20 mouse cellular contexts compared by ENCODE assay signal in genomic region chr16:28882687-28883428, GRCm38 (mm10). TPM values are rescaled to one million over a fixed set of nuclear protein-coding genes. Genes with fewer than 3 reads are reported as not detected.
DNase-seq lines count a peak whose midpoint lies in the region; ATAC-seq and TF ChIP-seq lines count a peak whose summit lies in the region.
"Had no signal": no experiment of that assay in that cellular context is flagged by ENCODE, and none has a peak within 500 bp of the region (broad histone marks: within the 10 kb centered on the region; RNA-seq: fewer than 3 reads in every experiment).

No protein-coding gene starts in this region.

- no peaks in the 10 kb centered on the region for H3K36me3 ChIP-seq in heart, embryonic 13.5 days
- H3K36me3 ChIP-seq in lung, embryonic 15.5 days = no peaks in the 10 kb centered on the region
- no peaks in the 10 kb centered on the region for H3K36me3 ChIP-seq in stomach, postnatal 0 days (ENCODE audit: control insufficient read depth, insufficient read depth, low read length)
- no peaks in the 10 kb centered on the region for H3K36me3 ChIP-seq in hindbrain, embryonic 16.5 days (ENCODE audit: control insufficient read depth, insufficient read depth, low read length)
- H3K36me3 ChIP-seq: embryonic facial prominence, embryonic 15.5 days; forebrain, embryonic 15.5 days; hindbrain, embryonic 10.5 days; limb, embryonic 10.5 days; midbrain, embryonic 13.5 days had no signal

- no peaks in the 10 kb centered on the region for H3K9me3 ChIP-seq in heart, embryonic 13.5 days
- H3K9me3 ChIP-seq in lung, embryonic 15.5 days = no peaks in the 10 kb centered on the region
- no peaks in the 10 kb centered on the region for H3K9me3 ChIP-seq in stomach, postnatal 0 days (ENCODE audit: control insufficient read depth, low read length)
- no peaks in the 10 kb centered on the region for H3K9me3 ChIP-seq in hindbrain, embryonic 16.5 days (ENCODE audit: control insufficient read depth, low read length)
- H3K9me3 ChIP-seq: embryonic facial prominence, embryonic 15.5 days; forebrain, embryonic 15.5 days; hindbrain, embryonic 10.5 days; limb, embryonic 10.5 days; midbrain, embryonic 13.5 days had no signal

- 27% methylated on average over 21 of the region's 21 CpGs for WGBS in heart, embryonic 13.5 days
- WGBS in lung, embryonic 15.5 days = 16% methylated on average over 21 of the region's 21 CpGs
- 21% methylated on average over 21 of the region's 21 CpGs for WGBS in stomach, postnatal 0 days
- 78% methylated on average over 21 of the region's 21 CpGs for WGBS in hindbrain, embryonic 16.5 days

- TF ChIP-seq CTCF in stomach, postnatal 0 days (IDR thresholded peaks at IDR 0.05; ENCODE audit: low read depth) = no peak

- H3K4me2 ChIP-seq in heart, embryonic 13.5 days = peak overlapping the region; percentile 50
- peak overlapping the region; percentile 18 for H3K4me2 ChIP-seq in lung, embryonic 15.5 days
- no peak overlapping the region for H3K4me2 ChIP-seq in stomach, postnatal 0 days (replicated peaks; ENCODE audit: low read depth)
- H3K4me2 ChIP-seq in hindbrain, embryonic 16.5 days (ENCODE audit: low read length) = no peak overlapping the region
- H3K4me2 ChIP-seq: embryonic facial prominence, embryonic 15.5 days; forebrain, embryonic 15.5 days; midbrain, embryonic 13.5 days had no signal

- peaks cover 69% of the 10 kb centered on the region for H3K4me1 ChIP-seq in heart, embryonic 13.5 days
- peaks cover 58% of the 10 kb centered on the region for H3K4me1 ChIP-seq in lung, embryonic 15.5 days
- peaks cover 4% of the 10 kb centered on the region; the same call in 1 of the 2 replicates for H3K4me1 ChIP-seq in stomach, postnatal 0 days (replicated peaks; ENCODE audit: control insufficient read depth, insufficient read depth)
- H3K4me1 ChIP-seq in hindbrain, embryonic 16.5 days (ENCODE audit: control insufficient read depth, insufficient read depth, low read depth, low read length) = peaks cover 36% of the 10 kb centered on the region

- no peak overlapping the region for H3K4me3 ChIP-seq in heart, embryonic 13.5 days
- no peak overlapping the region for H3K4me3 ChIP-seq in lung, embryonic 15.5 days
- H3K4me3 ChIP-seq in stomach, postnatal 0 days (ENCODE audit: low read depth, low read length) = no peak overlapping the region
- no peak overlapping the region for H3K4me3 ChIP-seq in hindbrain, embryonic 16.5 days (ENCODE audit: low read length)
- H3K4me3 ChIP-seq: embryonic facial prominence, embryonic 15.5 days; forebrain, embryonic 15.5 days; hindbrain, embryonic 10.5 days; limb, embryonic 10.5 days; midbrain, embryonic 13.5 days had no signal

- 0 out of 2 replicates have a peak overlapping the region, but pooled peaks have one; percentile 33 for H3K9ac ChIP-seq in heart, embryonic 13.5 days
- H3K9ac ChIP-seq in lung, embryonic 15.5 days = no peak overlapping the region
- H3K9ac ChIP-seq in stomach, postnatal 0 days (ENCODE audit: low read length) = no peak overlapping the region
- H3K9ac ChIP-seq in hindbrain, embryonic 16.5 days (ENCODE audit: low read depth, low read length) = no peak overlapping the region
- H3K9ac ChIP-seq: embryonic facial prominence, embryonic 15.5 days; forebrain, embryonic 15.5 days; midbrain, embryonic 13.5 days had no signal

- TF ChIP-seq EP300 in stomach, postnatal 0 days (optimal IDR thresholded peaks at IDR 0.05) = no peak

- H3K27ac ChIP-seq in heart, embryonic 13.5 days (replicated peaks) = peak overlapping the region; percentile 73
- peak overlapping the region; percentile 45 for H3K27ac ChIP-seq in lung, embryonic 15.5 days
- H3K27ac ChIP-seq in stomach, postnatal 0 days (replicated peaks) = no peak overlapping the region
- no peak overlapping the region for H3K27ac ChIP-seq in hindbrain, embryonic 16.5 days (ENCODE audit: low read depth, low read length)
- H3K27ac ChIP-seq: embryonic facial prominence, embryonic 15.5 days; forebrain, embryonic 15.5 days; hindbrain, embryonic 10.5 days; limb, embryonic 10.5 days had no signal

- intact Hi-C loops in heart, postnatal 14 days (cut with DNase I) = no loop called here

- no peaks in the 10 kb centered on the region for H3K27me3 ChIP-seq in heart, embryonic 13.5 days (replicated peaks)
- no peaks in the 10 kb centered on the region for H3K27me3 ChIP-seq in lung, embryonic 15.5 days
- H3K27me3 ChIP-seq in stomach, postnatal 0 days (ENCODE audit: control insufficient read depth, insufficient read depth, low read length) = no peaks in the 10 kb centered on the region
- no peaks in the 10 kb centered on the region for H3K27me3 ChIP-seq in hindbrain, embryonic 16.5 days (replicated peaks; ENCODE audit: control insufficient read depth, insufficient read depth, low read length)
- H3K27me3 ChIP-seq: CH12.LX; embryonic facial prominence, embryonic 15.5 days; forebrain, embryonic 15.5 days; midbrain, embryonic 13.5 days; Patski had no signal

- ATAC-seq in heart, embryonic 13.5 days (ENCODE audit: extremely low read depth, insufficient number of reproducible peaks, low FRiP score, low TSS enrichment) = no peak
- ATAC-seq in lung, embryonic 15.5 days (ENCODE audit: borderline replicate concordance, extremely low read depth, low FRiP score, low TSS enrichment) = peak; percentile 57; the same call in 1 of the 2 replicates
- ATAC-seq in stomach, postnatal 0 days (ENCODE audit: low FRiP score, low TSS enrichment) = no peak
- ATAC-seq in hindbrain, embryonic 16.5 days = no peak
- ATAC-seq: forebrain, embryonic 15.5 days; midbrain, embryonic 13.5 days; Patski had no signal

- DNase-seq in adrenal gland, adult 2 months = peak; percentile 32
- no peak for DNase-seq in adrenal gland, postnatal 4 days (ENCODE audit: low spot score in 2 of 2)
- no peak for DNase-seq in heart, postnatal 14 days
- no peak for DNase-seq in lung, postnatal 36 days
- DNase-seq in stomach, postnatal 0 days (ENCODE audit: low spot score) = peak; percentile 28
- DNase-seq: gastrocnemius, postnatal 10 days; kidney, adult 2 months; kidney, postnatal 36 days; layer of hippocampus, postnatal 36 days; thymus, adult 2 months had no signal

RNA-seq across cellular contexts. Expression of gene Mb21d2, which starts 46.6 kb away (rescaled TPM):
- total RNA-seq in adrenal gland, adult 2 months (2021) = 10 to 100 TPM; 10.0 to 11.6 TPM
- polyA plus RNA-seq in adrenal gland, adult 2 months (2012; rRNA removed) = 11.9 and 14.1 TPM in 2 replicates
- 10 to 100 TPM; 16.5 to 19.3 TPM for total RNA-seq in adrenal gland, postnatal 4 days (2021)
- polyA plus RNA-seq in heart, embryonic 13.5 days (2015; fragmentation: Nextera tagmentation; extraction: Ambion mirVana) = 3.2 and 3.9 TPM in 2 replicates
- 1 to 10 TPM; 6.1 to 7.6 TPM for total RNA-seq in heart, postnatal 14 days (2021)
- polyA plus RNA-seq in lung, embryonic 15.5 days (2015; fragmentation: Nextera tagmentation; extraction: Ambion mirVana) = 7.2 and 7.9 TPM in 2 replicates
- polyA plus RNA-seq in stomach, postnatal 0 days (2015; fragmentation: Nextera tagmentation; extraction: Ambion mirVana) = 4.6 and 4.8 TPM in 2 replicates
- 15.8 and 16.3 TPM in 2 replicates for polyA plus RNA-seq in hindbrain, embryonic 16.5 days (2015; fragmentation: Nextera tagmentation; extraction: Ambion mirVana)
- total RNA-seq: CH12.LX had no signal

Comparison
In these comparisons a context has a peak if more than half of its experiments do, and no peak if none do; other contexts are left out.
1. DNase-seq: peak in adrenal gland, adult 2 months (single experiment) and stomach, postnatal 0 days (single experiment); none in adrenal gland, postnatal 4 days (0 of 2), heart, postnatal 14 days (0 of 2) and lung, postnatal 36 days (single experiment).
2. H3K27ac ChIP-seq: peak in heart, embryonic 13.5 days (single experiment) and lung, embryonic 15.5 days (single experiment); none in stomach, postnatal 0 days (single experiment) and hindbrain, embryonic 16.5 days (single experiment).
3. H3K4me2 ChIP-seq: peak in heart, embryonic 13.5 days (single experiment) and lung, embryonic 15.5 days (single experiment); none in stomach, postnatal 0 days (single experiment) and hindbrain, embryonic 16.5 days (single experiment).